Mouse (Mus musculus): ENCODE data around the gene Trabd2b. TPM values are rescaled to one million over a fixed set of nuclear protein-coding genes. Genes with fewer than 3 reads are reported as not detected.

Gene Trabd2b
- total and polyA plus RNA-seq, 2 experiments from 2014 or later: 0.63 to 0.71 TPM

GRCm38 (mm10) chr4:114547658-114548448 lies 141.3 kb downstream of the Trabd2b start:
- no peak for DNase-seq
- WGBS: 74% methylated on average over 8 of the region's 8 CpGs
- no peak for TF ChIP-seq CTCF (IDR thresholded peaks at IDR 0.05; ENCODE audit: low read depth)
- Histone ChIP-seq H3K27me3 (ENCODE audit: insufficient read depth, low read length) (no peaks in the 10 kb centered on the region), H3K4me2 (ENCODE audit: low read depth) (no peak overlapping the region), H3K9ac (no peak overlapping the region), H3K4me3 (ENCODE audit: low read depth, low read length) (no peak overlapping the region), H3K27ac (ENCODE audit: low read depth, low read length) (no peak overlapping the region), H3K36me3 (ENCODE audit: insufficient read depth) (no peaks in the 10 kb centered on the region), H3K9me3 (ENCODE audit: low read length) (no peaks in the 10 kb centered on the region), H3K4me1 (ENCODE audit: insufficient read depth) (no peaks in the 10 kb centered on the region)
- no peak for ATAC-seq

GRCm38 (mm10) chr4:114549487-114549886 lies 143.0 kb downstream of the Trabd2b start:
- TF ChIP-seq CTCF (IDR thresholded peaks at IDR 0.05; ENCODE audit: low read depth): no peak

GRCm38 (mm10) chr4:114550471-114551156 lies 144.1 kb downstream of the Trabd2b start:
- H3K36me3 ChIP-seq (ENCODE audit: insufficient read depth): no peaks in the 10 kb centered on the region
- 50% methylated on average over 11 of the region's 11 CpGs for WGBS
- no peak for TF ChIP-seq CTCF (IDR thresholded peaks at IDR 0.05; ENCODE audit: low read depth)
- DNase-seq: no peak
- no peak for ATAC-seq
- H3K4me1 ChIP-seq (ENCODE audit: insufficient read depth): no peaks in the 10 kb centered on the region
- no peak overlapping the region for H3K27ac ChIP-seq (ENCODE audit: low read depth, low read length)
- no peaks in the 10 kb centered on the region for H3K27me3 ChIP-seq (ENCODE audit: insufficient read depth, low read length)
- no peak overlapping the region for H3K4me2 ChIP-seq (ENCODE audit: low read depth)
- no peak overlapping the region for H3K4me3 ChIP-seq (ENCODE audit: low read depth, low read length)
- no peak overlapping the region for H3K9ac ChIP-seq
- H3K9me3 ChIP-seq (ENCODE audit: low read length): no peaks in the 10 kb centered on the region

More at GRCm38 (mm10) chr4:114549487-114549886, 143.0 kb downstream of the Trabd2b start:
- H3K27ac ChIP-seq (ENCODE audit: low read depth, low read length): no peak overlapping the region
- H3K9ac ChIP-seq: no peak overlapping the region
- H3K4me3 ChIP-seq (ENCODE audit: low read depth, low read length): no peak overlapping the region
- no peak overlapping the region for H3K4me2 ChIP-seq (ENCODE audit: low read depth)
- no peak for ATAC-seq
- DNase-seq: no peak
- 90% methylated on average over 3 of the region's 3 CpGs for WGBS
- no peaks in the 10 kb centered on the region for H3K36me3 ChIP-seq (ENCODE audit: insufficient read depth)
- H3K27me3 ChIP-seq (ENCODE audit: insufficient read depth, low read length): no peaks in the 10 kb centered on the region
- no peaks in the 10 kb centered on the region for H3K4me1 ChIP-seq (ENCODE audit: insufficient read depth)
- H3K9me3 ChIP-seq (ENCODE audit: low read length): no peaks in the 10 kb centered on the region

GRCm38 (mm10) chr4:114556880-114557279 lies 150.4 kb downstream of the Trabd2b start:
- Histone ChIP-seq H3K4me2 (ENCODE audit: low read depth) (no peak overlapping the region), H3K9me3 (ENCODE audit: low read length) (no peaks in the 10 kb centered on the region), H3K4me3 (ENCODE audit: low read depth, low read length) (no peak overlapping the region), H3K36me3 (ENCODE audit: insufficient read depth) (no peaks in the 10 kb centered on the region), H3K27me3 (ENCODE audit: insufficient read depth, low read length) (no peaks in the 10 kb centered on the region), H3K9ac (no peak overlapping the region), H3K4me1 (ENCODE audit: insufficient read depth) (no peaks in the 10 kb centered on the region), H3K27ac (ENCODE audit: low read depth, low read length) (no peak overlapping the region)
- DNase-seq: no peak
- TF ChIP-seq CTCF (IDR thresholded peaks at IDR 0.05; ENCODE audit: low read depth): no peak
- no peak for ATAC-seq
- WGBS: 82% methylated on average over 5 of the region's 5 CpGs

- ATAC-seq (no peak), DNase-seq (no peak)
- H3K4me1 ChIP-seq (ENCODE audit: insufficient read depth): no peaks in the 10 kb centered on the region
- H3K27me3 ChIP-seq (ENCODE audit: insufficient read depth, low read length): no peaks in the 10 kb centered on the region
- no peak overlapping the region for H3K27ac ChIP-seq (ENCODE audit: low read depth, low read length)
- H3K4me2 ChIP-seq (ENCODE audit: low read depth): no peak overlapping the region
- no peak overlapping the region for H3K4me3 ChIP-seq (ENCODE audit: low read depth, low read length)
- no peak for TF ChIP-seq CTCF (IDR thresholded peaks at IDR 0.05; ENCODE audit: low read depth)
- H3K36me3 ChIP-seq (ENCODE audit: insufficient read depth): no peaks in the 10 kb centered on the region
- H3K9ac ChIP-seq: no peak overlapping the region
- no peaks in the 10 kb centered on the region for H3K9me3 ChIP-seq (ENCODE audit: low read length)
- WGBS: 40% methylated on average over 6 of the region's 6 CpGs
Observed at GRCm38 (mm10) chr4:114557731-114558130, 151.2 kb downstream of the Trabd2b start.

- no peak for DNase-seq
- H3K9ac ChIP-seq: no peak overlapping the region
- H3K4me1 ChIP-seq (ENCODE audit: insufficient read depth): no peaks in the 10 kb centered on the region
- H3K4me2 ChIP-seq (ENCODE audit: low read depth): no peak overlapping the region
- no peaks in the 10 kb centered on the region for H3K36me3 ChIP-seq (ENCODE audit: insufficient read depth)
- no peak overlapping the region for H3K27ac ChIP-seq (ENCODE audit: low read depth, low read length)
- no peak overlapping the region for H3K4me3 ChIP-seq (ENCODE audit: low read depth, low read length)
- no peaks in the 10 kb centered on the region for H3K9me3 ChIP-seq (ENCODE audit: low read length)
- ATAC-seq: no peak
- 77% methylated on average over 3 of the region's 3 CpGs for WGBS
- no peak for TF ChIP-seq CTCF (IDR thresholded peaks at IDR 0.05; ENCODE audit: low read depth)
- H3K27me3 ChIP-seq (ENCODE audit: insufficient read depth, low read length): no peaks in the 10 kb centered on the region
Observed at GRCm38 (mm10) chr4:114558487-114558886, 152.0 kb downstream of the Trabd2b start.

- no peak for TF ChIP-seq CTCF (IDR thresholded peaks at IDR 0.05; ENCODE audit: low read depth)
- no peak overlapping the region for H3K4me2 ChIP-seq (ENCODE audit: low read depth)
- H3K27ac ChIP-seq (ENCODE audit: low read depth, low read length): no peak overlapping the region
- H3K4me1 ChIP-seq (ENCODE audit: insufficient read depth): no peaks in the 10 kb centered on the region
- no peak for DNase-seq
- WGBS: 88% methylated on average over 17 of the region's 17 CpGs
- H3K4me3 ChIP-seq (ENCODE audit: low read depth, low read length): no peak overlapping the region
- H3K9me3 ChIP-seq (ENCODE audit: low read length): no peaks in the 10 kb centered on the region
- no peak overlapping the region for H3K9ac ChIP-seq
- no peaks in the 10 kb centered on the region for H3K27me3 ChIP-seq (ENCODE audit: insufficient read depth, low read length)
- no peak; the same call in 1 of the 2 replicates for ATAC-seq
- no peaks in the 10 kb centered on the region for H3K36me3 ChIP-seq (ENCODE audit: insufficient read depth)
Observed at GRCm38 (mm10) chr4:114560638-114561216, 154.2 kb downstream of the Trabd2b start.

All from forebrain, postnatal 0 days (tissue).